Mouse (Mus musculus): ENCODE results near the gene Ell3.
"Not testable (repeated sequence)": the region's sequence is repeated elsewhere in the genome, so short reads cannot be mapped to it uniquely, and the experiment has no call there.

Ell3 gene

GRCm38 (mm10) chr2:121444178-121444577, at the start of gene Ell3:
TSS of gene Ell3 (minus strand) at chr2:121444278.
- DNase-seq = no peak

DNA sequence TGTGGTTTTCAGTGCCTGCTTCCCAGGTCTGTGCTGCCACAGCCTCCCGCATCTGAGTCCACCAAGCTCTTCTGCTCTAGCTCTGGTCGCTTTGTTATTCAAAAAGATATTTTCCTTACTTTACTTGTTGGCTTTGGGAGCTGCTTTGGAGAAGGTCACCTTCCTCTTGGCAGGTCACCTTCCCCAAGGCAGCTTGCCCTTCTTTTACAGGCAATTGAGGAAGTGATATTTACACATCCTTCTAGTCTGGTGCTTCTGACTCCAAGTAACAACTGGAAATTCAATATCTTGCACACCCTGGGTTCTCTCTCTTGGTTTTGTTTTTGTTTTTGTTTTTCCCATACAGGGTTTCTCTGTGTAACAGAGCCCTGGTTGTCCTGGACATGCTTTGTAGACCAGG, 40.3 kb upstream of the Ell3 start:
- DNase-seq = not testable (repeated sequence)

- DNase-seq = no peak
These were observed 39.5 kb upstream of the Ell3 start for GRCm38 (mm10) chr2:121483576-121483975.

DNA sequence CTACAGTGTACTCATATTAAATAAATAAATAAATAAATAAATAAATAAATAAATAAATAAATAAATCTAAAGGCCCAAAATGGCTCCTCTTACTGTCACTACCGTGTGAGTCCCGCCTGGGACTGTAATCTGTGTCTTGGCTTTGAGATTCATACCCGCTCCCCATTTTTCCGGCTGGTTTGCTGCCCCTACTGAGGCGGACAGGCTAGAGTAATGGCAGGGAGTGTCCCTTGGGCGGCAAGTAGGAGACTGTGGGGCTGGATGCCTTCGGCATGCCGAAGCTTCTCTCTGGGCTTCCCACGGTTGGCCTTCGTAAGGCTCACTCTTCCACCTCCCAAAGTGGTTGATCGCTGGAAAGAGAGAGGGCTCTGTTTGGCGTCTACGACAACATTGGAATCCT, 36.8 kb upstream of the Ell3 start:
- not testable (repeated sequence) for DNase-seq

GRCm38 (mm10) chr2:121480498-121480897, 36.4 kb upstream of the Ell3 start:
- peak; percentile 43 for DNase-seq

GRCm38 (mm10) chr2:121477491-121478266, 33.6 kb upstream of the Ell3 start:
- DNase-seq = no peak

DNA sequence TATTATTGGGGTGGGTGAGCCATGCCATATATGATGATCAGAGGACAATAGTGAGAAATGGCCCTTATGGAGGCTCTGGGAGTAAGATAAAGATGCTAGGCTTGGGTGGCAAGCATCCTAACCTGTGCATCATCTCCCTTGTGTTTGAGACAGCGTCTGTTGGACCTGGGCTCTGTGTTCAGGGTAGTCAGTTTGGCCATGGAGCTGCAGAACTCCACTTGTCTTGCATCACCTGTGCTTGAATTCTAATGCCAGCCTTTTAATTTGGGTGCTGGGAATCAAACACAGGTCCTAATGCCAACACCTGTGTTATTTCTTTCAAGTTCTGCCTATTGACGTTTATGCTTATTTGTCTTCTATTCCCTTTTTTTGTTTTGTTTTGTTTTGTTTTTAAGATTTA, 31.2 kb upstream of the Ell3 start:
- DNase-seq = not testable (repeated sequence)

DNA sequence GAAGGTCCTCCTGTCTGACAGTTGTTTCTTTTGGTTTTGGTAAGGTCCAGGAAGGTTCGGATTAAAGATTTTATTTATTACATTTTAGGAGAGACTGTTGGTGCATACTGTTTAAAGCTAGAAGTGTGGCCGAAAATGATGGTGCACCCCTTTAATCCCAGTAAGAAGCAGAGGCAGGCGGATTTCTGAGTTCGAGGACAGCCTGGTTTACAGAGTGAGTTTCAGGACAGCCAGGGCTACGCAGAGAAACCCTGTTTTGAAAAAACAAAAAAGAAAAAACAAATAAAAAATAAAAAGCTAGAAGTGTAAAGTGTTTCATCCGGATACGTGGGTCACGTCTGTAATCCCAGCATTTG, 30.1 kb upstream of the Ell3 start:
- DNase-seq = no peak

DNA sequence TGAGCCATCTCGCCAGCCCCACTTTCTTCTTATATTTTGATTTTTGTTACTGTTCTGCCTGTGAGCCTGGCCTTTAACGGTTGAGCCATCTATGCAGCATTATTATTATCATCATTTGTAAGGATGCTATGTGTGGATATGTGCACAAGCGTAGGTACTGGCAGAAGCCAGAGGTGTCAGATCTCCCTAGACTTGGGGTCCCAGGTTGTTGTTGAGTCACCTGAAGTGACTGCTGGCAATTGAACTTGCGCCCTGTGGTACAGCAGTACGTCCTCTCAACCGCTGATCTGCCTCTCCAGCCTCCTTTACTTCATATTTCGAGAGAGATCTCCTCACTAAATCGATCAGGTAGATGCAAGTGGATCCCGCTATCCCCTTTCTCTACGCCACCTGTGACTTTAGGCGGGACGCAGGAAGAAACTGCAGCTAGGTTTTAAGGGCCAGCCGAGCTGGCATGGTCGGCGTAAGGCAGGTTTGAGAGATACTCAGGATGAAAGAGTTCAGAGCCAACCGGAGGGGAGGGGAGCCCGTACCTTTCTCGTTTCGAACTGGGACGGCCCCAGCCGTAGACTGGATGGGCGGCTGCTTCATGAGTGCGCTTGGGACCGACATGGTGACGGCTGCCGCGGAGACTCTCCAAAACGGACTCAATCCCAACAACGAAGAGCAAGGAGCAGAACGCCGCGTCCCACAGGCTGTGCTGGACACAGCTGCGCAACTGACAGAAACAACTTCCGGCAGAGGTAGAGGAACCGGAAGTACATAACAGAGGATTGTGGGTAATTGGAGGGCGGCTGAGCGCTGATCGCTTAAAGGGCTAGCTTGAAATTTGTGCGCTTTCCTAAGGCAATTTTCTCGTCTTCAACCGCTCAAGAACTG, 29.5 kb upstream of the Ell3 start, which contains the start of gene Mfap1b:
Gene Mfap1b (minus strand): TSS at position 767 of the 879 bp plus-strand sequence.
- peak; percentile 83 for DNase-seq

DNA sequence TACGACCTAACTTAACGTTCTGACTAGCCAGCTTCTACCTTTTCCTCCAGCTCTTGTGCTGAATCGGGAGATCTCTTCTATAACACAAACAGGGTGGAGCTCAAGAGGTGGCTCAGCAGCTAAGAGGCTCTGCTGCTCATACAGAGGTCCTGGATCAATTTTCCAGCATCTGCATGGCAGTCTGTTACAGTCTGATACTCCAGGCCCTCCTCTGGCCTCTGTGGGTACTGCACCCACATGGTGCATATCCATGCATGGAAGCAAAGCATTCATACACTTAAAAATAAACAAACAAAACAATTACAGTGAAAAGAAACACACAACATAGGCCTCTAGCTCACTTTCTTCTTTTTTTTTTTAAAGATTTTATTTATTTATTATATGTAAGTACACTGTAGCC, 28.7 kb upstream of the Ell3 start:
- DNase-seq = not testable (repeated sequence)

DNA sequence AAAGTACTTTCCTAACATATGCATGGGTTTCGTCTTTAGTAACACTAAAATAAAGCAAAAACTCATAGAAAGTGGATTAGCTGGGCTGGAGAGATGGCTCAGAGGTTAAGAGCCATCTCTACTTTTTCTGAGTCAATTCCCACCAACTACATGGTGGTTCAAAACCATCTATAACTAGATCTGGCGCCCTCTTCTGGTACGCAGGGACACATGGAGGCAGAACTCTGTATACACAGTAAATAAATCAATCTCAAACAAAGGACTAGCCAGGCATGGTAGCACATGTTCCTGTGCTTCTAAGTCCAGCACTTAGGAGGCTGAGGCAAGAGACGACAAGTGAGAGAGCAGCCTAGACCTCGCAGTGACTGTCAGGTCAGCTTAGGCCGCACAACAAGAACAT, 24.9 kb upstream of the Ell3 start:
- DNase-seq = not testable (repeated sequence)

DNA sequence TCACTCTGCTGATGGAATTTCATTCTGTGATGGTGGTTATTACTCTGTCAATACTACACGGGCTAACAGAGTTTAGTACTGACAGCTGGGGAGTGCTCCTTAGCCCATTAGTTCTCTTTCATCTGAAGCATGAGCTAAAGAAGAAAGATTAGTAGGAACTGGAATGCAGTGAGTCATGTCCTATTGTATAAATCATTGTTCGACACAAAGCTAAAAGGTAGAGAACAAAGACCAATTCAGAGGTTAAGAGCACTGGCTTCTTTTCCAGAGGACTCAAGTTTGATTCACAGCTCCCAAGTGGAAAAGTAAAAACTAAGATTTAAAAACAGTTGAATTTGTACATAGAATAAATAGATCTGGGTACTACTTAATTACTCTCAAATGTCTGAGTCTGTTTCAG, 16.0 kb upstream of the Ell3 start:
- no peak for DNase-seq

GRCm38 (mm10) chr2:121456692-121457642, 12.9 kb upstream of the Ell3 start, which contains the start of gene Serinc4:
TSS of gene Serinc4 (minus strand) at chr2:121456781.
- peak; percentile 91 for DNase-seq

DNA sequence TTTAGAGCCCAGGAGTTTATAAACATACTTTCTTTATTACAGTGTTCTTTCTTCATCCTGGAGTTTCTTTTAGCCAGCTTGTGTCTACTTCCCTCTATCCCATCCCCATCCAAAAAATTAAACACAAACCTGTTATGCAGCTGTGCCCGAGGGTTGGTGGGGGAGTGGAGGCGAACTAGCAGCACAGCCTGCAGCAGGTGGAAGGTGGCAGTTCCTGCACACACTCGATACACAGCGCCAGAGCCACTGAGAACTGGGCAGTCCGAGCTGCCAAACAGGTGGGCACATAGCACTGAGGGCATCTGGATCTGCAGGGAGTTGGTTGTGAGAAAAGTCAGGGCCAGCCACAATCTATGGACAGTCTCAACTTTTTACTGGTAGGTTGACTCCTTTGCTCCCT, 11.5 kb upstream of the Ell3 start:
- DNase-seq = no peak

- no peak for DNase-seq
These were observed 9.8 kb upstream of the Ell3 start for GRCm38 (mm10) chr2:121453917-121454316.

DNA sequence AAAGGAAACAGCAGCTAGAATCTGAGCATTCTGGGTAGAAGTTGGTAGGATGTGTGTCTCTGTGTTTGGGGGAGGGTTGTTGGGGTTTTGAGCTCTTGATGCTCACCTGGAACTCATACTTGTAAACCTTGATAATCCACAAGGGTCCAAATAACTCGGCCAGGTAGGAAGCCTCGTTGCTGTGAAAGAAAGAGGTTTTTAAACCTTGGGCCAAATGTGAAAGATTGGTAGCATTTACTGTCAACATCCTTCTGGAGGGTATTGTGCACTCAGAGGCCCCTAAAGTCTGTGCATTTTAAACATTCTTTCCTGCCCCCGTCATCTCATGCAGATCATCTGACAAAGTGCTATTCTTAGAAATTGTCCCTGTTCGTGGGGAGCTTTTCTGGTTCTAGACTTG, 8.9 kb upstream of the Ell3 start, which contains the start of gene Hypk:
Gene Hypk (plus strand): TSS at position 301 of the 400 bp plus-strand sequence.
- no peak for DNase-seq

- no peak for DNase-seq
These were observed 8.3 kb upstream of the Ell3 start for GRCm38 (mm10) chr2:121452361-121452760.

DNA sequence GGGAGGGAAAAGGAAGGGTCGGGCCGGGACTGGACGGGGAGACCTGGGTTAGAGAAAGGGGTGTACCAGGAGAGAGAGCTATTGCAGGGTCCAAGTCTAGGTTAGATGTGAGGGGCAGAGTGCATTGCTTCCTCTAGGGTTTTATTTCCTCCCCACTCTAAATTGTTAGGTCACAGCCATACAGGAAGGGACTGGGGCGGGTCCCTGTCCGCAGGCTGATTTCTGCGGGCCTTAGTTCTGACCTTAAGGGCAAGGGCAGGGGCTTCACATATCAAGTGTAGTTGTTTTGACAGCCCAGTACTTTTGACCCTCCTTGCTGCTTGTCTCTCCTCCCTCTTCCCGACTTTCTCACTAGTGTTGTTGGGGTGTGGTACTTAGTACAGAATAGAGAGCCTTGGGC, 6.0 kb upstream of the Ell3 start:
- no peak for DNase-seq

GRCm38 (mm10) chr2:121449545-121450011, 5.5 kb upstream of the Ell3 start:
- no peak for DNase-seq

GRCm38 (mm10) chr2:121448739-121449535, 4.9 kb upstream of the Ell3 start, which contains the start of gene Serf2:
TSS of gene Serf2 (plus strand) at chr2:121449195.
- DNase-seq = peak; percentile 100

GRCm38 (mm10) chr2:121448136-121448535, 4.1 kb upstream of the Ell3 start:
- peak; percentile 60 for DNase-seq

- no peak for DNase-seq
These were observed 2.9 kb upstream of the Ell3 start for GRCm38 (mm10) chr2:121447006-121447405.
